Mouse (Mus musculus) lung, adult 2 months (tissue): Measurements from ENCODE around the gene Card10.

ENCODE experiments used
- CTCF ChIP-seq: fragments of 200-500 bp; IDR thresholded peaks from 2 replicates; pipeline ENCODE4 v1.5.1; 2011; ENCODE audit warnings: mild to moderate bottlenecking, low read length, control low read depth; ENCODE audit not compliant: insufficient read depth
- POLR2A ChIP-seq: fragments of 200-500 bp; IDR thresholded peaks from 2 replicates; pipeline ENCODE4 v1.6.1; 2011; ENCODE audit warnings: low read depth, mild to moderate bottlenecking, control low read depth, low read length, borderline replicate concordance; ENCODE audit errors: extremely low read depth

- TF ChIP-seq POLR2A (peak; percentile 46; the same call in 1 of the 2 replicates), CTCF (no peak)
Measured at GRCm38 (mm10) chr15:78835200-78836085, 32.6 kb upstream of the Card10 start.
